Mouse (Mus musculus): ENCODE measurements at regions not wholly inside any gene's neighbourhood (a gene's known extent, or its start where the extent isn't known, plus 50 kb on each side); places are given as distances from the start of the nearest gene placed in this dataset.

GRCm38 (mm10) chr7:90059629-90060301 lies 70.2 kb upstream of the Picalm start:
- peak; percentile 65 for DNase-seq (ENCODE audit: low spot score)

DNA sequence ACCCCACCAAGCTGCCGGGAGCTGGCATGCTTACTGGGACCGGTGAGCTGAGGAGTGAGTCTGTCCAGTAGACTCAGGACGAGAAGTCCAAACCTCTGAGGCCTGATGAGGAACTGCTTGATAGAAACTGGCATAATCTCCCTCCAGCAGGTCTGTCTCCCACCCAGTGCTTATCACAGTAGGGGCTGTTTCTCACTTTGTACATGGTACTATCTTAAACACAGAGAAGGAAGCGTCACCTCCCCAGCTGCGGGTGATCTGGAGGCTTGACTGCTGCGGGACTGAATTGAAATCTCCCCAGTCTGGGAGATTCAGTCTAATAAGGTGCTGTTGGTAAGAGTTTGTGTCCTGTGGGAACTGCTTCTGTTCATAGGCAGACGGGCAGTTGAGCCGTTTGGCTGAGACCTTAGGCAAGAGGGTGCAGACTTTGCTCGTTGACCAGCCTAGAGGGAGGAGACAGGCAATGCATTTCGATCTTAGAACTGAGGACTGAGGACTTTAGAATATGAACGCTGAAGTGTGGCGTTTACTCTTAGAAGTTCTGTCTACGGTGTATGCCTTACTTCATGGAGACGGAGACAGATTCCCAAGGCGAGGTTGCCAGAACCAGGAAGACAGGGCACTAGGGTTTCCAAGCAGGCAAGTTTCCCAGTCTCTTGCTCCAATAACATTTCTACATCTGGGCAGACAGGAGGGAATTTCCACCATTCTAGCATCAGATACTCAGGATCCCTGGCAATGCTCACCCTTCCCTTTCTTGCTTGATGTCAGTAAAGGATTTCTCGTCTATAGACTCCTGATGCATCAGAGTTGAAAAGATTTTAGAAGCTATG lies 69.5 kb upstream of the Picalm start:
- no peak for DNase-seq (ENCODE audit: low spot score)

GRCm38 (mm10) chr7:90061701-90062100 lies 68.3 kb upstream of the Picalm start:
- no peak for DNase-seq (ENCODE audit: low spot score)

GRCm38 (mm10) chr7:90062874-90063273 lies 67.1 kb upstream of the Picalm start:
- DNase-seq (ENCODE audit: low spot score) = no peak

DNA sequence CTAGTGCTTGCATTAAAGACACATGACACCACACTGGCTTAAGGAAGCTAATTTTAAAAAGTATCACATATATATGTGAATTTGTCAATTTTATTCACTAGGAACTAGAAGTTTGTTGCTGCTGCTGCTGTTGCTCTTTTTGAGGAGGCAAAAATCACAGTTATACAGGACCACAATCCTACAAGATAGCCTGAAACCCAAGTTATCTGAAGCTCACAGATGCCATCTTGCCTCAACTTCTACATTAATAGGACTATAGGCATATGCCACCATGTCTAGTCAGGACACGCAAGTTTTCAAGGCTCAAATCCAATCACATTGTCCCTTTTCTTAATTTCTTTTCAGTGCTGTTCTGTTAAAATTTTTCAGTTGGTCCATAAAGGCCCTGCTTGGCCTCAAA lies 65.8 kb upstream of the Picalm start:
- DNase-seq (ENCODE audit: low spot score) = no peak

GRCm38 (mm10) chr7:90065269-90065955 lies 64.6 kb upstream of the Picalm start:
- no peak for DNase-seq (ENCODE audit: low spot score)

DNA sequence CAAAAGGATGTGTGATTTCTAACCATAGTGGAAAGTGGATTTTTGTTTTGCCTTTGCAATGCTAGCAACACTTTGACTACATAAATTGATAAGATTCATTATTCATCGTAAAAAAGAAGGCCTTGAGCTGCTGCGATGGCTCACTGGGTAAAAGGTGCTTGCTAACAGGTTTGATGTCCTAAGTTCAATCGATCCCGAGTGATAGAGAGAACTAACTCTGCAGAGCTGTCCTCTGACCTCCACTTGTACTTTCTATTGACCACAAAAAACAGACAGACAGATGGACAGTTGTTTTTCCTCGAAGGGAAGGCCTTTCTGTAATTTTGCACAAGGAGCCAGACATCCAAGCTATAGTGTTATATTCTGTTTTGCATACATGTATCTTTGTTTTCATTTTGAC lies 63.7 kb upstream of the Picalm start:
- no peak for DNase-seq (ENCODE audit: low spot score)

DNA sequence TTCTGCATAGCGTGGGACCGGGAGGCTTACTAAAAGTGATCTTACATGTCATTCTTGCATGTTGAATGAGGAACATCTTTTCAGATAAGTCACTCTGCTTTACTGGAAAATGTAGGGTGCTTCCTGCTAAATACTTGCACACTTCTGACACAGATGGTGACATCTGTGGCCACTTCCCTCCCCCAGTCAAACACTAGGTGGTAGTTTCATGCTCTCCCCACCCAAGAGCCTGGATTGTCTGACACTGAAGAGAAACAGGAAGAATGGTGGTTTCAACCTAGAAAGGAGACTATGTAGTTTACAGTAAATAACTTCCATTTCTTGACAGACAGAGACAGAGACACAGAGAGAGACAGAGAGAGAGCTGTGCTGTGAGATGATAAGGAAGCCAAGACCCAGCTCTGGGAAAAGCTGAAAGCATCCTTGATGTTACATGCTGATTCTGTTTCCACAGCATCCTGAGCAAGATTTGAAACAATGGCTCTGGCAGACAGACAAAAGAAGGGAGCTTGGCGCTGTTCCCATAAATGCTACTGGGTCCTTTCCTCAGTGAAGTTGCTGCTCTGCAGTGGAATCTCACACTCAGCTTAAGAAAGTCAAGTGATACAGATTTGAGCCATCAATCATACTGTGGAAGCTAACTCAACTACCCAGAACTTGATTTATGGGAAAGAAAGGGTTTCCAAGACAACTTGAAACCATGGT lies 61.9 kb upstream of the Picalm start:
- DNase-seq (ENCODE audit: low spot score) = peak; percentile 53

- DNase-seq (ENCODE audit: low spot score) = no peak
Measured at GRCm38 (mm10) chr7:90070267-90070666, 59.7 kb upstream of the Picalm start.

DNA sequence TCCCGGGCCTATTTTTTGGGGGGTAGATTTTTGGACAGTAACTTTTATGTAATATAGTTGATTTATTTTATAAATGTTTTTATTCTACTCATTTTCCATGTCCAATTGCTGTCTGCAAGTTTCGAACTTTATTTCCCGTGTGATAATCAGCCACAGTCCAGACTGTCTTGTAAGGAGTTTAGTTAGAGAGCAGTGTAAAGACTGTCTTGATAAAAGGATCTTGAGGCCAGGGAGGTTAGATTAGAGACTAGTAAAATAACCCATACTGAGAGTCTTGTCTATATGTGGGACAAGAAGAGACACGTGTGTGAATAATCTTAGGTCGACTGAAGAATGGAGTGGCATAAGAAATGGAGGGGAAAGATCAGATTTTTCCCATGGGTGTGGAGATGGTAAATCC lies 56.1 kb upstream of the Picalm start:
- no peak for DNase-seq (ENCODE audit: low spot score)

DNA sequence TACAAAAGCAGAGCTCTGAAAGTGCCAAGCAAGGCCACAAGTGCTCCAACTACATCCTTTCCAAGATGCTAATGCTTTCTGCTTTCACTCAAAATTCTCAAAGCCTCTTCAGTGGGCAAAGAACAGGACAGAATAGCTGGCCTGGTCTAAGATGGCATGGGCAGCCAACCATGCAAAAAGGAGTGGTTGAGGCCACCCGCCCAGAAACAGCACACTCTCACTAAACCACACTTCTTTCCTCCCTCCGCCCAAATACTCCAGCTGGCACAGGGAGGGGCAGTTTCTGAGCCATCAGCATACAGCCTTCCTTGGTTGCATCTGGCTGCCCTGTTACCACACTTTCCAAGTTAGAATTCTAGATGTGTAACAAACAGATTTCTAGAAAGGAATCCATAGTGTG lies 55.4 kb upstream of the Picalm start:
- DNase-seq (ENCODE audit: low spot score) = no peak

GRCm38 (mm10) chr7:90077565-90077964 lies 52.4 kb upstream of the Picalm start:
- DNase-seq (ENCODE audit: low spot score) = no peak

GRCm38 (mm10) chr7:90080083-90080772 lies 49.8 kb upstream of the Picalm start:
- DNase-seq (ENCODE audit: low spot score) = no peak

Measured in lung, postnatal 25 days (tissue).